ENCODE assay signal across 8 mouse cellular contexts in genomic region chr9:107900840-107901626, GRCm38 (mm10). TPM values are rescaled to one million over a fixed set of nuclear protein-coding genes. Genes with fewer than 3 reads are reported as not detected.
DNase-seq lines count a peak whose midpoint lies in the region; TF ChIP-seq lines count a peak whose summit lies in the region.

No protein-coding gene starts in this region.

- 51% methylated on average over 44 of the region's 44 CpGs for WGBS in lung, adult 2 months

- TF ChIP-seq POLR2A in lung, adult 2 months (IDR thresholded peaks at IDR 0.05; ENCODE audit: borderline replicate concordance, extremely low read depth, low read depth, low read length), result no peak

- peak; percentile 53 to 71 for DNase-seq in urinary bladder, postnatal 4 days (ENCODE audit: low spot score in 2 of 2)
- no peak for DNase-seq in urinary bladder, postnatal 10 days (ENCODE audit: low spot score)
- peak; percentile 83 for DNase-seq in embryo, embryonic 9.5 days (ENCODE audit: extremely low spot score)
- DNase-seq in heart, postnatal 4 days, result peak; percentile 71
- DNase-seq in layer of hippocampus, adult 9-11 months, result peak; percentile 74
- peak; percentile 61 for DNase-seq in lung, adult 2 months
- DNase-seq in retina, adult 2 months (ENCODE audit: low read depth, low spot score), result peak; percentile 43
- DNase-seq in yolk sac, embryonic 10.5 days (ENCODE audit: low spot score), result peak; percentile 47

- TF ChIP-seq CTCF in lung, adult 2 months (IDR thresholded peaks at IDR 0.05; ENCODE audit: insufficient read depth, low read length), result peak; percentile 50; the same call in 1 of the 2 replicates

- H3K4me3 ChIP-seq in lung, adult 2 months (replicated peaks; ENCODE audit: extremely low read depth, low read depth, low read length), result no peak overlapping the region

- H3K4me1 ChIP-seq in lung, adult 2 months (ENCODE audit: control insufficient read depth, insufficient read depth, low read length), result no peaks in the 10 kb centered on the region

RNA-seq across cellular contexts. Expression of gene Mst1r, which starts 5.6 kb away (rescaled TPM):
- total RNA-seq in heart, postnatal 4 days (2021), result 1 to 10 TPM; 2.9 to 3.1 TPM
- polyA plus RNA-seq in lung, adult 2 months (2012; rRNA removed), result 17.8 and 27.4 TPM in 2 replicates

RNA-seq across cellular contexts. Expression of gene Mon1a, which starts 13.1 kb away (rescaled TPM):
- total RNA-seq in heart, postnatal 4 days (2021), result 1 to 10 TPM; 6.1 TPM
- 29.4 and 31.7 TPM in 2 replicates for polyA plus RNA-seq in lung, adult 2 months (2012; rRNA removed)

RNA-seq across cellular contexts. Expression of gene Actl11, which starts 27.2 kb away (rescaled TPM):
- not detected for total RNA-seq in heart, postnatal 4 days (2021)
- polyA plus RNA-seq in lung, adult 2 months (2012; rRNA removed), result not detected in 2 replicates

RNA-seq across cellular contexts. Expression of gene Rbm6, which starts 28.0 kb away (rescaled TPM):
- total RNA-seq in heart, postnatal 4 days (2021), result 10 to 100 TPM; 40.3 to 40.6 TPM
- 13.0 and 19.0 TPM in 2 replicates for polyA plus RNA-seq in lung, adult 2 months (2012; rRNA removed)

RNA-seq across cellular contexts. Expression of gene Camkv, which starts 34.4 kb away (rescaled TPM):
- total RNA-seq in heart, postnatal 4 days (2021), result not detected
- polyA plus RNA-seq in lung, adult 2 months (2012; rRNA removed), result 0.06 and 0.09 TPM in 2 replicates
